In the genomic region with DNA sequence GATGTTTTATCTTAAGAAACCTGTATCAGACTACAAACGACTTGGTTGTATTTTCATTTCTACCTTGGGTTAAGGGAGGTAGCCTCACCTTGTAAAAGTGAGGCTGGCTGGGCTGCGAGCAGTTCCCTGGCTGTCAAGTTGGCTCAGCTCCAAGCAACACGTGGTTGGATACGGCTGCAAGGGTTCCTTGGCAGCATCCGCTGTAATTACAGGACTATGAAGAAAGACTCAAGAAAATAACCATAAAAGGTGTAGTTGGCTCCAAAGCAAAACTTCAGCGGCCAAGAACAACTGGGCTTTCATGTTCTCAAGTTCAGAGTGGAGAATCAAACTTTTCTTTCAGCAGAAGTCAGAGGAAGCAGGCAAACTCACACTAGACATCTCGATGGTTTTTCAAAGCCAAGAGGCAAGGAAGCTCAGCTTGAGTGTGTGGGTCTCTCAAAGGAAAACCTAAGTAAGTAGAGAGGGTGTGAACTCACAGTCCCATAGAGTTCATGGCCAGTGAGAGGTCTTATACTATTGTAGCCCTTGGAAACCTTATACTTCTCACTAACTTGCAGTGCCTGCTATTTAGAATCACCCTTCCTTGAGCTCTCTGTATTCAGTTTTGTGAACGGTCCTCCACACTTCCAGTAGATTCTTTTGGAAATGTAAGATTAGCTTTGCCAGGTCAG, we compare ENCODE assay signal across 9 mouse cellular contexts.
A peak's percentile ranks its signal among the peaks of the same experiment; 100 is the strongest.
DNase-seq lines count a peak whose midpoint lies in the region; ATAC-seq and TF ChIP-seq lines count a peak whose summit lies in the region.
"Had no signal": no experiment of that assay in that cellular context is flagged by ENCODE, and none has a peak within 500 bp of the region (broad histone marks: within the 10 kb centered on the region; RNA-seq: fewer than 3 reads in every experiment).

No protein-coding gene starts in this region.

- no peaks in the 10 kb centered on the region for H3K9me3 ChIP-seq in stomach, postnatal 0 days (ENCODE audit: control insufficient read depth, low read length)
- H3K9me3 ChIP-seq: neural tube, embryonic 12.5 days had no signal

- no peak overlapping the region for H3K4me2 ChIP-seq in stomach, postnatal 0 days (replicated peaks; ENCODE audit: low read depth)
- H3K4me2 ChIP-seq: neural tube, embryonic 12.5 days had no signal

- TF ChIP-seq EP300 in stomach, postnatal 0 days (optimal IDR thresholded peaks at IDR 0.05): no peak

- no peak overlapping the region for H3K27ac ChIP-seq in stomach, postnatal 0 days (replicated peaks)
- H3K27ac ChIP-seq: neural tube, embryonic 12.5 days had no signal

- H3K36me3 ChIP-seq in stomach, postnatal 0 days (ENCODE audit: control insufficient read depth, insufficient read depth, low read length): no peaks in the 10 kb centered on the region
- H3K36me3 ChIP-seq: neural tube, embryonic 12.5 days had no signal

- ATAC-seq in stomach, postnatal 0 days (ENCODE audit: low FRiP score, low TSS enrichment): no peak
- no peak for ATAC-seq in CD4-positive, CD25-positive, alpha-beta regulatory T cell, adult 4 months

- H3K27me3 ChIP-seq in stomach, postnatal 0 days (ENCODE audit: control insufficient read depth, insufficient read depth, low read length): no peaks in the 10 kb centered on the region
- H3K27me3 ChIP-seq: neural tube, embryonic 12.5 days had no signal

- 45% methylated on average over 8 of the region's 8 CpGs for WGBS in stomach, postnatal 0 days

- H3K9ac ChIP-seq in stomach, postnatal 0 days (ENCODE audit: low read length): no peak overlapping the region
- H3K9ac ChIP-seq: neural tube, embryonic 12.5 days had no signal

- no peak for TF ChIP-seq CTCF in stomach, postnatal 0 days (IDR thresholded peaks at IDR 0.05; ENCODE audit: low read depth)

- no peak overlapping the region for H3K4me3 ChIP-seq in stomach, postnatal 0 days (ENCODE audit: low read depth, low read length)
- H3K4me3 ChIP-seq: neural tube, embryonic 12.5 days had no signal

- H3K4me1 ChIP-seq in stomach, postnatal 0 days (replicated peaks; ENCODE audit: control insufficient read depth, insufficient read depth): no peaks in the 10 kb centered on the region
- H3K4me1 ChIP-seq: neural tube, embryonic 12.5 days had no signal

- DNase-seq in cerebellum, postnatal 14 days: peak; percentile 69 to 77
- no peak for DNase-seq in cerebellum, adult 11 months
- peak; percentile 11 for DNase-seq in right cerebral cortex, postnatal 14 days
- no peak for DNase-seq in right cerebral cortex, adult 2 months (ENCODE audit: low spot score in 2 of 2)
- peak; percentile 56 to 67 for DNase-seq in kidney, postnatal 4 days
- peak; percentile 52 for DNase-seq in stomach, postnatal 0 days (ENCODE audit: low spot score)
- DNase-seq in natural killer cell, adult 2 months (ENCODE audit: low spot score in 2 of 2): no peak

Comparison
In these comparisons a context has a peak if more than half of its experiments do, and no peak if none do; other contexts are left out.
1. DNase-seq: peak in cerebellum, postnatal 14 days (2 of 2), right cerebral cortex, postnatal 14 days (single experiment), kidney, postnatal 4 days (2 of 2) and stomach, postnatal 0 days (single experiment); none in cerebellum, adult 11 months (single experiment), right cerebral cortex, adult 2 months (0 of 2) and natural killer cell, adult 2 months (0 of 2).